Mouse (Mus musculus) common myeloid progenitor, adult 5-6 weeks (primary cell): Measurements from ENCODE around the gene Rabif. TPM values are rescaled to one million over a fixed set of nuclear protein-coding genes. Genes with fewer than 3 reads are reported as not detected.

Source experiments
- ATAC-seq: replicated peaks from 2 replicates; pipeline ENCODE4 v1.8.0; 2016; ENCODE audit warnings: low read depth, mild to moderate bottlenecking, moderate TSS enrichment, inconsistent platforms; ENCODE audit not compliant: poor library complexity, severe bottlenecking
- total RNA-seq: library from RNA; stranded (forward); fragments of 200-1000, 187-1606 nt; gene quantifications from 2 replicates; pipeline ENCODE4 v1.2.3, GENCODE M21; 2017

Gene Rabif
- total RNA-seq, 1 experiment from 2014 or later = 18.3 TPM

- peak; percentile 42; the same call in 1 of the 2 replicates for ATAC-seq
Measured at GRCm38 (mm10) chr1:134549632-134550132, 55.2 kb downstream of the Rabif start, which contains the start of gene Mgat4e. Gene Mgat4e (minus strand): TSS chr1:134549682.

DNA sequence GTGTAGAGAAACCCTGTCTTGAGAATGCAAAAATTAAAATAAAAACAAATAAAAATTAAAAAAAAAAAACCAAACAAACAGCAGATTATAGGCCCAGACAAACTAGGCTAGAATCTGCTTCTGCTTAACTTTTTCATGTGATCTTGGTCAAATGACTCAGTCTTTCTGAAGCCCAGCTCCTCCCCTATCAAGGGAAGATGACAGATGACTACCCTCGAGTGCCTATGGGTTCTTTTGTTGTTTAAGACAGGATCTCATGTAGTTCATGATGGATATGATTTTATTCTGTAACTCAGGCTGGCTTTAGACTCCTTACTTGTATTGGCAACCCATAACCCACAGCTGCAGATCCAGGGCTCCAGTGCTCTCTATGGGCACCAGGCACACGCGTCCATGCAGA lies 57.4 kb downstream of the Rabif start:
- ATAC-seq = no peak

- no peak for ATAC-seq
Measured at GRCm38 (mm10) chr1:134552396-134552795, 57.9 kb downstream of the Rabif start.

- ATAC-seq = no peak
Measured at GRCm38 (mm10) chr1:134555240-134555870, 60.9 kb downstream of the Rabif start.

GRCm38 (mm10) chr1:134555871-134556670 lies 61.6 kb downstream of the Rabif start:
- ATAC-seq = peak; percentile 16

DNA sequence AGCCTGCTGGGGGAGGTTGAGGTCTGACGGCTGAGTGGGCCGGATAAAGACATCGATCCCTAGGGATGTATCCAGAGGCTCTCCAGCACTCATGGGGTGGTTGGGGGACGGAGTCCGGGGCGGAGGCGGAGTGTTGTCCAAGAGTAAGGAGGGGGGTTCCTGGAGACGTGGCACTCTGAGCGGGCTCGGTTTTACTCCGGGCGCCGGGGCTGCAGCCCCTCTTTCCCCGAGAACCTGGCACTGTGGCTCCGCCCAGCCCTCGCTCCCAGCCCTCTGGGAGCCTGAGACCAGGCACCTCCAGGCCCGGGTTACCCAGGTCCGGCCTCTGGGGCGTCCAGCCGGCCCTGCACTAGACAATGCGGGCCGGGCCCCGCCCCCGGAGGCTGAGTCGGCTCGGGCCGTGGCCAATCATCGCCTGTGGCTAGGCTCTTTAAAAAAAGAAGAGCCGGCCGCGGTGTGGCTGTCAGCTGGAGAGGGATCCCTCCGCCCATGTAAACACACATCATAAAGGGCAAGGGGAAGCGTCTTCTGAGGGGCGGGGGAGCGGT lies 62.3 kb downstream of the Rabif start:
- ATAC-seq = peak; percentile 84

Other genes starting within 250 kb of the Rabif start
- not detected in 2 replicates for gene Myog, start 204.7 kb upstream of the Rabif start, total RNA-seq
- gene Ppfia4, start 161.7 kb upstream of the Rabif start, total RNA-seq = 5.1 and 5.3 TPM in 2 replicates
- gene Tmem183a, start 132.7 kb upstream of the Rabif start, total RNA-seq = 44.0 and 51.2 TPM in 2 replicates
- gene 4933406M09Rik, start 108.7 kb upstream of the Rabif start, total RNA-seq = not detected in 2 replicates
- 22.5 and 23.4 TPM in 2 replicates for gene Cyb5r1, start 89.1 kb upstream of the Rabif start, total RNA-seq
- gene Adipor1, start 79.3 kb upstream of the Rabif start, total RNA-seq = 29.5 and 36.4 TPM in 2 replicates
- 21.8 and 28.1 TPM in 2 replicates for gene Klhl12, start 39.1 kb upstream of the Rabif start, total RNA-seq
- gene Mgat4e, start 55.0 kb downstream of the Rabif start, total RNA-seq = not detected in 2 replicates
- 32.7 and 35.6 TPM in 2 replicates for gene Kdm5b, start 65.5 kb downstream of the Rabif start, total RNA-seq
- gene Syt2, start 152.0 kb downstream of the Rabif start, total RNA-seq = 0.05 TPM in 1 of 2 replicates, not detected in the other